Mouse (Mus musculus) layer of hippocampus, adult 18-20 months (tissue): ENCODE measurements around the gene Atp1a3. TPM values are rescaled to one million over a fixed set of nuclear protein-coding genes. Genes with fewer than 3 reads are reported as not detected.
A peak's percentile ranks its signal among the peaks of the same experiment; 100 is the strongest.

ENCODE experiments used
- DNase-seq, 2 experiments: peaks; one replicate each; pipeline ENCODE4 v3.0.0; 2022; ENCODE audit warnings: low spot score in 2 of 2
- microRNA-seq, 2 experiments: library from miRNA; unstranded; fragments of <30 nt; microRNA quantifications; one replicate each; pipeline ENCODE4 v1.2.0; 2021
- total RNA-seq, 2 experiments: library from RNA; stranded (reverse); gene quantifications; 2 replicates each; pipeline ENCODE4 v1.2.3; 2021

The Atp1a3 gene
- total RNA-seq, 2 experiments from 2014 or later = 2,544 to 2,610 TPM

GRCm38 (mm10) chr7:24967966-24968365, 37.8 kb downstream of the Atp1a3 start:
- DNase-seq = no peak

GRCm38 (mm10) chr7:24964897-24965535, 40.7 kb downstream of the Atp1a3 start:
- DNase-seq = peak; percentile 72 to 92

GRCm38 (mm10) chr7:24964288-24964687, 41.5 kb downstream of the Atp1a3 start:
- DNase-seq = no peak

GRCm38 (mm10) chr7:24955226-24955625, 50.5 kb downstream of the Atp1a3 start:
- DNase-seq = no peak

GRCm38 (mm10) chr7:24954450-24954849, 51.3 kb downstream of the Atp1a3 start:
- no peak for DNase-seq

- no peak for DNase-seq
Measured at GRCm38 (mm10) chr7:24953966-24954365, 51.8 kb downstream of the Atp1a3 start.

GRCm38 (mm10) chr7:24949958-24950623, 55.7 kb downstream of the Atp1a3 start:
- peak in 1 of 2 experiments; percentile 60 for DNase-seq

GRCm38 (mm10) chr7:24948774-24949173, 57.0 kb downstream of the Atp1a3 start:
- no peak for DNase-seq

- no peak for DNase-seq
Measured at GRCm38 (mm10) chr7:24947316-24948048, 58.3 kb downstream of the Atp1a3 start.

- no peak for DNase-seq
Measured at GRCm38 (mm10) chr7:24944257-24944950, 61.4 kb downstream of the Atp1a3 start, which contains the start of gene Gm4881. Gene Gm4881 (minus strand): TSS chr7:24944494.

- DNase-seq = no peak
Measured at GRCm38 (mm10) chr7:24943641-24944040, 62.1 kb downstream of the Atp1a3 start.

- no peak for DNase-seq
Measured at GRCm38 (mm10) chr7:24931651-24932050, 74.1 kb downstream of the Atp1a3 start.

- DNase-seq = no peak
Measured at GRCm38 (mm10) chr7:24930475-24930874, 75.3 kb downstream of the Atp1a3 start.

Small RNA genes within 50 kb of the gene (microRNA-seq; reads per million reads assigned to microRNA genes)
- gene Mir7046 (8.4 to 8.9 reads per million in 2 experiments), gene Mir7047 (42.7 to 49.9 reads per million in 2 experiments)

Other genes with a start within 250 kb of the Atp1a3 start
- under 1 TPM; 0.13 to 0.15 TPM for gene Cd177, start 245.6 kb downstream of the Atp1a3 start, total RNA-seq
- not detected for gene Ceacam10, start 228.8 kb downstream of the Atp1a3 start, total RNA-seq
- under 1 TPM in 1 of 2 experiments, not detected in 1; 0.97 TPM for gene Gm9844, start 143.7 kb downstream of the Atp1a3 start, total RNA-seq
- not detected for gene Lypd4, start 136.0 kb downstream of the Atp1a3 start, total RNA-seq
- gene Dmrtc2, start 135.9 kb downstream of the Atp1a3 start, total RNA-seq = not detected
- 100 to 1,000 TPM; 556 to 616 TPM for gene Rps19, start 121.6 kb downstream of the Atp1a3 start, total RNA-seq
- gene Cd79a, start 108.6 kb downstream of the Atp1a3 start, total RNA-seq = under 1 TPM in 1 of 2 experiments, not detected in 1; 0.22 TPM
- 10 to 100 TPM; 74.7 to 80.8 TPM for gene Arhgef1, start 103.0 kb downstream of the Atp1a3 start, total RNA-seq
- not detected for gene Gm4881, start 61.5 kb downstream of the Atp1a3 start, total RNA-seq
- gene Rabac1, start 33.2 kb downstream of the Atp1a3 start, total RNA-seq = 100 to 1,000 TPM; 318 to 321 TPM
- 100 to 1,000 TPM; 213 to 225 TPM for gene Grik5, start 66.4 kb upstream of the Atp1a3 start, total RNA-seq
- gene Zfp574, start 66.6 kb upstream of the Atp1a3 start, total RNA-seq = 10 to 100 TPM; 30.9 to 33.2 TPM
- gene Pou2f2, start 173.8 kb upstream of the Atp1a3 start, total RNA-seq = 1 to 10 TPM; 6.9 to 8.1 TPM
- gene Dedd2, start 214.7 kb upstream of the Atp1a3 start, total RNA-seq = 10 to 100 TPM; 26.8 to 29.9 TPM
- 10 to 100 TPM; 12.6 to 12.7 TPM for gene Zfp526, start 215.5 kb upstream of the Atp1a3 start, total RNA-seq
- 100 to 1,000 TPM; 208 to 221 TPM for gene Gsk3a, start 231.9 kb upstream of the Atp1a3 start, total RNA-seq
- gene Erf, start 244.8 kb upstream of the Atp1a3 start, total RNA-seq = 10 to 100 TPM; 43.1 to 46.3 TPM